Mouse (Mus musculus) cerebellum, adult (tissue): ENCODE data around the gene Pbx1.

Experiments used
- ATAC-seq: cut with Nextera tagmentation; 2 replicates; pipeline ENCODE4 v1.9.2; 2017; ENCODE audit warnings: mild to moderate bottlenecking, moderate library complexity, mixed read lengths; ENCODE audit not compliant: insufficient number of reproducible peaks, low FRiP score, low TSS enrichment

The Pbx1 gene

DNA sequence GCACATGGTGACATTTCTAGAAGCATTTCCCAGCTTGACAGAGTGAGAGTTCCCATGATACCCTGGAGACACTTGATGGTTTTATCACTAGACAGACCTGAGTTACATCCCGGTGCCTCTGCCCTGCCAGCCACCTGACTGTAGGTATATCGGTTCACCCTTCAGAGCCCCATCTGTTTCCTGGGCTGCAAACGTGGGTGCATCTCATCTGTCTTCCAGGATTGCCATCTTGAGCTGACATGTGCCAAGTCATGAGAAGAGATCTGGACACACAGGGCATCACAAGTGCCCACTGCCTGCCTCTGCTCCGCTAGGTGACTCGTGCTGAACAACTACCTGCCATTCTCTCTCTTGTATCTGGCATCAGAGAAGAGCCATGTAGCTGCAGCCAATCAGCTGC is 196.0 kb downstream of the Pbx1 start:
- ATAC-seq = no peak

- no peak for ATAC-seq
Observed at GRCm38 (mm10) chr1:168234355-168234754, 197.7 kb downstream of the Pbx1 start.

DNA sequence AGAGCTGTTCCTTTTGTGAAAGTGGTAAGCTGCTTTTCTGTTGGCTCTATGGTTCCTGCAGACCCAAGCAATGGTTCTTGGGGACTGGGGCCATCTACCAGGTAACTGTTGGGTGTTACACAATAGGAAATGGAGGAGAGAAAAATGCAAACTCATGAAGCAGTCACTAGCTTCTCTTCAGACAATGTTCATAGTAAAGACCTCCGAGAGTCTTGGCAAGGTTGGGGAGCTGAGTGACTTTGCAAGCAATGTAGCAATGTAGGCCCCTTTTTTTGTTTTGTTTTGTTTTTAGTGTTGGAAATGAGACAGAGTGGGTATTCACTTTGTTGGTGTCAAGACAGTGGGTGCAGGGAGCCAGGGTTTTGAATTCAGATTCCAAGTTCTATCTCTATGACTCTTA is 198.9 kb downstream of the Pbx1 start:
- ATAC-seq = no peak

DNA sequence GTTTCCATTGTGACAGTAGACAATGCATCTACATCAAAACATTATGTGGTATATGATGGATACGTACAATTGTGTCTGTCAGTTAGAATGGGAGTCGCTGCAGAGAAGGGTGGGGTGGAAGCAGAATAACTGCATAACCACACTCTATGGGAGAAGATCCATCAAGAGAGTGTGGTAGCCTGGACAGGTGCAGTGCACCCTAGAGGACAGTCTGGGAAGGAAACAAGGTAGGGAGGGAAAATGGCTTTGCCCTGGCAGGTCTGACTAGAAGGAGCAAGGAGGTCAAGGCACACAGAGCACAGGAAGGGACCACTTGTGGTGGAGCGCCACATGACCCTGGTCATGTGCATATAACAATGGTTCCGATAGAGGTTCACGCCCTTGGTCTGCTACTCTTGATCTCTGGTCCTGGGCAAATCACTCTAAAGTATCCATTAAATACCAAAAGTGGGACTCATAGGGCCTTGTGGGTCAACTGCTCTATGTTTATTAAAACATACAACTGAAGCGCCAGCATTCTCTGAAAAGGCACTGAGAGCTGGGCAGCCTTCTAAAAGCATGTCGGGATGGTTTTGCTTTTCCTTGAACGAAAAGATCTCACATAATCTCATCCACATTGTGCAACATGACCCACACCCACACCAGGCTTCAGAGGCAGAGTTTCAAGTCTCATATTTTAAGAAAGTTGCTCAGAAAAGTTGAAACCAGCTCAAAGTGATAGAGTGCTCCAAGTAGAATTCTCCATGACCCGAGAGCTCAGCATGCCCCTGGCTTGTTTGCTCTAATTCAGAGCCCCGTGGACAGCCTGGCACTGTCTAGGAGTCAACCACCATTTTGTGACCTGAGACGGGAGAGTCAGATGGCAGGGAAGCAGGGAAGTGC is 200.3 kb downstream of the Pbx1 start:
- ATAC-seq = no peak

DNA sequence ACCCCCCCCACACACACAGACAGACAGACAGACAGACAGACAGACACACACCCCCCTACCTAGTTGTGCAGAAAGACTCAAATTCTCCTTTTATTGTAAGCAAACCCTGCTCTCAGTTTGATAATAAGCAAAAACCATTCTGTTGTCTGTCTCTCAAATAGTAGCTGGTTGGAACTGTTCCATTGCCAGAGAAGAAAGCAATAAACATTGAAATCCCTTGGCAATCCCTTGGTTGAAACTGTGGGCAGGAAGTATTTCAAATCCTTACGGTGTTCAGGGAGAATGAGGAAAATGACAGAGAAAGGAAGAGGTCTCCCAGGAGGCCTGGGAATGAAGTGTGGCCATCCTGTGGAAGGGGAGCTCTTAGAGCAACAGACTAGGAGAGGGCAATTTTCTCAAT is 201.2 kb downstream of the Pbx1 start:
- ATAC-seq = no peak

GRCm38 (mm10) chr1:168230134-168230533 is 201.9 kb downstream of the Pbx1 start:
- no peak for ATAC-seq

- ATAC-seq = no peak
Observed at GRCm38 (mm10) chr1:168228756-168229526, 203.1 kb downstream of the Pbx1 start.

- no peak for ATAC-seq
Observed at GRCm38 (mm10) chr1:168226150-168226549, 205.9 kb downstream of the Pbx1 start.

GRCm38 (mm10) chr1:168225595-168226127 is 206.4 kb downstream of the Pbx1 start:
- ATAC-seq = no peak

DNA sequence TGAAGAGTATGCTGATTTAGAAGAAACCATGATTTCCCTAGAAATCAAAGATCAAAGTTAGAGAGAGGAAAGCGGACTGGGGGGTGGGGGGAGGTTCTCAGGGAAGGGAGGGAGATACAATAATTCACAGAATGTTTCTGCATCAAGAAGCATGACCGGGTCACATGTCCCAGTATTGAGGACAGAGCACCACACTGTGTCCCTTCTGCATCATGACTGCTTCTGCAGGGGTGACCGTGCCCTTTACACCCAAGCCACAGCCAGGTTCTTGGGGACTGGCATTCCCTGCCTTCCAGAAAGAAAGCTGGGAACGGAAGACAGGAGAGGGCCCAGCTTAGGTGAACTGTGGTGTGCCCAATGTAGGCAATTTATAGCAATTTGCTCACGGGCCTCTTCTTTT is 207.9 kb downstream of the Pbx1 start:
- no peak for ATAC-seq

DNA sequence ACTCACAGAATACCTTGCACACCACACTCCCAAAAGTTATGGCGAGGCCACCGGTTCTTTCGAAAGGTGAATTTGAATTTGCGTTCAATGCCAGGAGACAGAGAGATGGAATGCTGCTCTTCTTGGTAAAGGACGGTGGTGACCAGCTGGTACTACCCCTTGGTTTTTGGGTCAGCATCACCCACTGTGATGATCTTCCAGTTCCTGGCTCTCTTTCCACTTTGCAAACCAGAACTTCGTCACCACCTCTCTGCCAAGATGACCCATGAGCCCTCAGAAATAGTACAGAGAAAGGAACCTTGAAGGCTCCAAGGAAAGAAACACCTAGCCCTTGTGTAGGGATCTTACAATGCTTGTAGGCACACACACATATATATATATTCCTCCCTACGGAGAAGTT is 209.3 kb downstream of the Pbx1 start:
- peak; percentile 29; the same call in 1 of the 2 replicates for ATAC-seq

- ATAC-seq = peak; percentile 40
Observed at GRCm38 (mm10) chr1:168221071-168221521, 211.0 kb downstream of the Pbx1 start.

DNA sequence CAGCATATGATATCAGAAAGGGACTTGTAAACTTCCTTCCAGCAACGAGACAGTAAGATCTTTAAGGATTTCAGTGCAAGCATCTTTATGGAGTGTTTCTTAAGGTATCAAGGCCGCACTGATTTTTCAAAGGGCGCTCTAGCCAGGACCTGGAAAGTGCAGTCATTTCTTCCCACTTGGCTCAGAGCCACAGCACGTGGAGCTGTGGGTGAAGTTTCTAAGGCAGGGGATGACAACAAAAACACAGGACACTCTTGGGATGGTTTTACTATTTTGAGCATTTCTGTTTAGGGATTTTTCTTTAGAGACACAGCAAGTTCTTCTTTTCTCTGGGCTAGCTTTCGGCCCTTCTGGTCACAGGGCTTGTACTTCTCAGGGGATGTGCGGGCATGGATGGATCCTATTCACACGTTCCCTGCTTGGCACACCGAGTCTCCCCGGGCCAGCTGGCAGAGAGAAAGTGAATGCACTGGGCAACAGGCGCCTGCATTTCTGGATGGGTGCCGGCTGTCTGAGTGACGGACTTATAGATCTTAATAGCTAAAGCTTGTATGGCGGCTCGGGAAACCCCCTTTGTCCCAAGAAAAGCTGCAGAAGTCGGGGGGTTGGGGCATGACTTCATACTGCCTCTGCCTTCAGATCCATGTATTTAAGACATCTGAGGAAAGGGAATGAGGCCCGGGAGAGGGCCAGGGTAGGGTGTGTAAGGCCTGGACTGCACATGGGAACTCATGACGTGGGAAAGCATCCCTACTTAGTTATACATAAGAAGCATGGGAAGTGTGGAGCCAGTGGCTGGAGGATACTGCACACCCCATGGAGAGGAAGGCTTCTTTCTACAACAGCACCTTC is 215.9 kb downstream of the Pbx1 start:
- ATAC-seq = peak; percentile 57

- ATAC-seq = no peak
Observed at GRCm38 (mm10) chr1:168215468-168215867, 216.6 kb downstream of the Pbx1 start.

- peak; percentile 79 for ATAC-seq
Observed at GRCm38 (mm10) chr1:168214040-168214443, 218.0 kb downstream of the Pbx1 start.

DNA sequence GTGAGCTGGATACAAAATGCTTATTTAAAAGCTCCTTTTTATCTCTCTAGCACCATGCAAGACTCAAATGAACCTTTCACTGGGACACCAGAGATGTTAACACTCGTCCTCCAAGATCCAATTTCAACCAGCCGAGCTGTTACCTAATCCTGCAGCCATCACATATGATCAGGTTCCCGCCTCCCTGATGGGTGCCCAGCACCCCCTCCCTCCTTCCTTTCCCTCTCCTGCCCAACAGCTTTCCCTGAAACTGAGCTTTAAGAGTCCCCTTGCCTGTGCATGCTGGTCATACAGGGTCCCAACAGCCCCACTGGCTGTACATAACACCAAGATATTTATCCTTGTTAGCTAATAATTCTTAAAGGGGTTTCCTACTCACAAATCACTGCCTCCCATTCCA is 218.5 kb downstream of the Pbx1 start:
- no peak for ATAC-seq

- no peak for ATAC-seq
Observed at GRCm38 (mm10) chr1:168210401-168210800, 221.7 kb downstream of the Pbx1 start.

GRCm38 (mm10) chr1:168200570-168201156 is 231.4 kb downstream of the Pbx1 start:
- ATAC-seq = no peak

- ATAC-seq = no peak
Observed at GRCm38 (mm10) chr1:168198276-168198675, 233.8 kb downstream of the Pbx1 start.

DNA sequence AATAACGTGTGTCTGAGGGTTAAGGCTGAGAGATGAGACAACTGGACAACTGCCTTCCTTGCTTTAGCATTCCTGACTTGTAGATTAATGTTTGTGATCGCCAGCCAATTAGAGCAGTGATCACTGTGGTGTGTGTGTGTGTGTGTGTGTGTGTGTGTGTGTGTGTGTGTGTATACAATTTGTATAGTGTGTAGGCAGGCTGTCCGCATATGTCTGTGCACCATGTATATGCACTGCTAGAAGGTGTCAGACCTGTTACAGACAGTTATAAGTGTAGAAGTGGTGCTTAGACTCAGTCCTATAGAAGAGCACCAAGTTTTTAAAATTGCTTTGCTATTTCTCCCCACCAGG is 234.2 kb downstream of the Pbx1 start:
- ATAC-seq = no peak
